Mouse (Mus musculus) ovary, postnatal 10 days (tissue): ENCODE data around the gene Oser1.

Experiments used
- DNase-seq: peaks from one replicate; pipeline ENCODE4 v3.0.0; 2022; ENCODE audit warnings: low spot score

Oser1 gene

DNA sequence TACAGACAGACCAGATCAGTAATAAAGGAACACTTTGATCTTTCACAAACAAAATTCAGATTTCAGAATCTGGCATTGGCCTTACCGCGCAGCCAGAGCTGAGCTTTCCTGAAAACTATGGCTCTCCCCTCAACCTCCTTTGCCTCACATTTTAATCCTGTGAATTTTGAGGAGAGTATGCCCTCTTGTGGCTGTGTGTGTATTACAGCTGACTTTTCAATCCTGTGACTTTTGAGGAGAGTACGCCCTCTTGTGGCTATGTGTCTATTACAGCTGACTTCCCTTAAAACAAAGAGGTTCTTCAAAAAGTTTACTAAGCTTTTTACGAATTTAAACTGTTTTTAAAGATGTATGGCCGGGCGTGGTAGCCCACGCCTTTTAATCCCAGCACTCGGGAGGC lies 23.3 kb downstream of the Oser1 start:
- peak; percentile 72 for DNase-seq

DNA sequence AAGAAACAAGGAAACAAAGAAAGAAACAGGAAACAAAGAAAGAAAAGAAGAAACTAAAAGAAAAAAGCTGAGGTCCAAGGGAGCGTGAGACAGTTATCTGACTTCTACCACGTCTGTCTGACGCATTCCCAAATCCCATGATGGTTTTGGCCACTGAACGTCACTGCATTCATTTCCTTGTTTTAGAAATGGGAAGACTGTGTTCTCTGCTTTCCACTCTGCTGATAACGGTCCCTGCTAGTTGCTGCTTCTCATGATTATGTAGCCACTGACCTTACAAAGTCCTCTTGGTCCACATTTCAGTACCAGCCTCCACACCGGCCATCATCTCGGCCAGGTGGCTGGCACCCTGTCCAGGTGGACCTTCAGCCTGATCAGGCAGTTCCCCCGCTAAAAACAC lies 25.3 kb downstream of the Oser1 start:
- no peak for DNase-seq

DNA sequence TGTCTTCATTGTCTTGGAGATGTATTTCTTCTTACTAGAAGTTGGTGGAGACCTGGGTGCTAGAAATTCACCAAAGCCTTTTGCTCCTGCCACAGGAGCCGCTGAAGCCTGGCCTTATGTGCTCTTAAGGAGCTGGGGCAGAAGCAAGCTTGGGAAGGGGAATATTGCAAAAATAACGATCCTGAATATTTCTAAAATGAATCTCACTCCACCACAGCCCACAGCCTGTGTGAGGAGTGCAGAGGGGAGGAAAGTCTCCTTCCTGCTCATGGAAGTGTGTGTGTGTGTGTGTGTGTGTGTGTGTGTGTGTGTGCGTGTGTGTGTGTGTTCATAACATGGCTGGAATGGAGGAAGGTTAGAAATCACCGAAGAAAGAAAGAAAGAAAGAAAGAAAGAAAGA lies 25.7 kb downstream of the Oser1 start:
- no peak for DNase-seq

DNA sequence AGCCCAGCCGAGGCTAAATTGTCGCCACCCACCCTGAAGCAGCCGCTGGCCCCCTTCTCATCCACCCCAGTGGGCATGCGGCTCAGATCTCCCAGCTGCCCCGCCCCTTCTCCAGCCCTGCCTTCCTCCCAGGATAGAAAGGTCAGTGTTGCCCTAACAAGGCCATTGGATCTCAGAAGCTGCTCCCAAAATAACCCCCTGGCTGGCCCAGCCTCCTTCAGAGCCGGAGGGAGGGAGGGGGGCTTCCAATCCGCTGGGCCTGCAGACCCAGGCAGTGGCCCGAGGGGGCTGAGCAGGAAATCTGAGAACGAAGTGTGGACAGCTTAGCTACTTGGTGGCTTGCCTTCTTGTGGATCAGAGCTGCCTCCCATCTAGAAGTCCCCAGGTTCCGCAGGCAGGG lies 26.6 kb downstream of the Oser1 start, which contains the start of gene Jph2:
Jph2 (minus strand) TSS at position 89 of the 400 bp plus-strand sequence.
- no peak for DNase-seq

DNA sequence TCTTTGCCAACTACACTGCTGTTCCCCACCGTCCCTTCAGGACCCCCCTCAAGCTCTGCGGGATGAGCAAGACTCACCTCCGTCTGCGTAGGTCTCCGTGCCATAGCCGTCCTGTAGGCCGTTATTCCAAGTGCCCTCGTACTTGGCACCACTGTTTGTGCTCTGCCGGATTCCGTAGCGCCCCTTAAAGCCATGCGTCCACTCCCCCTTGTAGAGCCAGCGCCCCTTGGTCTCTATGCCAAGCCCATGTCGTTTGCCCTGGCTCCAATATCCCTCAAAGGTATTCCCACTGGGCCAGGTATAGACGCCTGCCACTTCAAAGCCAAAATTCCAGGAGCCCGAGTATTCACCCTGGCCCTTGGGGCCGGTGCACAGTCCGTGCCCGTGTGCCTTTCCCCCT lies 27.4 kb downstream of the Oser1 start:
- DNase-seq, result no peak

DNA sequence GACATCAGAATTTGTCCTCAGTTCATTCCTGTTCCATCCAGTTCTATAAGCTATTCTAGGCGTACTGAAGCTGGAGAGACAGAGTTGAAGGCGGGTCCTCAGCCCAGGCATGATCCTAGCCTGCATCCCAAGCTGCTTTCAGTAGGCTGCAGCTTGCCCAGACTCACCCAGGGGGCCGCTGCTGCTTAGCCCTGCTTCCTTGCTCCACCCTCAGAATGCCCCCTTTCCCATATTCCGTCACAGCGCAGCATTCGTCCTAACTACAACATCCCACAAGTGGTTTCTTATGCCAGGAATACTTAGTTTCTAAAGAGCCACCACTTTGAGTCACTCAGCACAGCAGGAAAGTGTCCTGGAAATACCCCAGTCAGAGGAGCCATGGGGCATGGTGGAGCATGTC lies 29.5 kb downstream of the Oser1 start:
- DNase-seq, result no peak

DNA sequence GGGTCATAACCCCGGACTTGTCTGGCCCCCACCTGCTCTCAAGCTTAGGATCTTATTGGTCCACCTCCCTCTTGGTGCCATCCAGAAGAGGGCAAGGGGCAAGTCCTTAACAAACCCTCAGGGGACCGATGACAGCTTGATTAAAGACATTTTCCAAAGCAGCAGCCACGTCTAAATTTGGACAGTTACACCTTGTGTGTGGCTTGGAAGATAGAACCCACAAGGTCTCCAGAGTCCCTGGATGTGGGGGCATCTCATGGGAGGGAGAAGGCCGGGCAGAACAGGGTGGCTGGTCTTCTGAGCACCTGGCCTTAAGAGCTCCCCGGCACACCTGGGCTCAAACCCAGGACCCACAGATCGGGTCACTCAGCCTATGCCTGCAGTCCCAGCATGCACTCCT lies 30.5 kb downstream of the Oser1 start:
- DNase-seq, result no peak

DNA sequence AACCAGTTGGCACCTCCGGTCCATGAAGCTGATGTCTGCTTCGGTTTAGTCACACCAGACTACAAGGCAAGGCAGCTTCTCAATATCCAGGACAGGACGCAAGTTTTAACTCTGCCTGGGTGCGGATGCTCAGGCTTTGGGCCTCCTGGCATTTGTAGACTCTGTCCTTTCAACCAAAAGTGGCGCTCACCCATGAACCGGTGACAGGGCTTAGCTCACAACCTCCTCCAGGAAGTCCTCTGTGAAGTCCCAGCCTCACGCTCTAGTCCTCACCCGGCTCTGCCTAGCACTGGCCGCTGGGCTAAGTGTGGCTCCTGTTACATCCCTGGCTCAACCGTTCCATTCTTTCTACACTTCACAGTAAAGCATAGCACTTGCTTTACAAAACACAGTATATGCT lies 31.3 kb downstream of the Oser1 start:
- no peak for DNase-seq

DNA sequence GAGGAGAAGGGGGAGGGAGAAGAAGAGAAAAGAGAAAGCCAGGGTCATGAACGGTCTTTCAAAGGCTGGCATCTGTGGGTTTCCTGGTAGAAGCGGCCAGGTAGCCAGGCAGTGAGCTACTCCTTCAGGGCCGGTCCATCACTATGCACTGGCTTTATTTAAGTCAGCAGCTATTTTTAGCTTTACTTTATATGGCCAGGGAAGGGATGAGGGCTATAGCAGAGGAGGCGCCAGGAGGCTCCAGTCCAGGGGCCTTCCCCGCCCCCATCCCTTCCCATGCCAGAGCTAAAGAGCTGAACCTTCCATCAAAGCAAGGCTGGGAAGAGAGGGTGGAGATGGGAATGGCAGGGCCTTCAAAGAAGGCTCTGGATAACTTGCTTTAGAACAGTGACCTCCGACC lies 32.1 kb downstream of the Oser1 start:
- no peak for DNase-seq

DNA sequence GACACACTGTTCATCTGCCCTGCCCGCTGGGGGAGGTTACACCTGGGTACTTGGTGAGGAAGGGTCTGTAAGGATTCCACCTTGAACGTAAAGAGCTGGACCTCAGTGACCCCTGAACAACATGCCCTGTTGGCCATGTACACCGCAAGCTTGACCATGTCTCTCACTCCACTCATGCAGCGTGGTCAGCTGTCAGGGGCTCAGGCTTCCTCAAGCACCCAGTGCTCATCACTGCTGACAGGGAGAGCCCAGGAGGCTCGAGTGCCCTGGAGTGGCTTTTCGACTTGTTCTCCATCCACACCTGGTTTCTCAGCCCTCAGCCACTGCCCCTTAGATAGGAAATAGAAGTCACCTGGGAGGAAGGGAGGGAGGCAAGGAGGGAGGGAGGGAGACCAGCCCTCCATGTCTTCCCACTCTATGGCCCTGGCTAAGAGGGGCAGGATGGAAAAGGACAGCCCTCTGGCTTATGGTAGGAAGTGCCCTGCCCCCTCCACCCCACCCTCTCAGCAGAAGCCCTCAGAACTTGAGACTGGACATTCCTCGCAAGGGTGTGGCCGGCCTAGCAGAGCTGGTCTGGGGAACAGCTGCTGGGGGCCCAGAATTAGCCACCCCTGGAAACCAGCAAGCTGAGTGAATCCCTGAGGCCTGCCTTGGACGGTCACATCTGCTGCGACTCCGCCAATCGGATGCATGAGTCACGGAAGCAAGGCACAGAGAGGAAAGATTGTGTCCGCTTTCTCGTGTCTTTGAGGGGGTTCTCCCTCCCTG lies 37.9 kb downstream of the Oser1 start:
- no peak for DNase-seq

DNA sequence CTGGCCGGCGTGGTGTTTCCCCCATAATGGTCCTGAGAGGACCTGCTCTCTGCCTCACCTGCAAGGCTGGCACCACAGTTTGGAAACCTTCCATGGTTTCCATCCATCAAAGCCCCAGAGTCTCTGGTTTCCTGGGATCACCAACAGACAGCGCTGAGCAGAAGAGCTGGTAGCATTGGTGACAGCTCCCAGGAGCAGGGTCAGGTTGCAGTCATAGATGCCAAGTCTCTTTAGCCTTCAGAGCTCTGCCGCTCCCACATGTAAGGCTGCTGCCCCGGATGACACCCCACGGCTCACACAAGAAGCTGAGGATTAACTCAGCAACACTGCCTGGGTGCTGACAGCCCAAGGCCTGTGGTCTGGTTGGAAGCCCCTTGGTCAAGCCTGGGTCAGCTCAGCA lies 39.4 kb downstream of the Oser1 start:
- no peak for DNase-seq

DNA sequence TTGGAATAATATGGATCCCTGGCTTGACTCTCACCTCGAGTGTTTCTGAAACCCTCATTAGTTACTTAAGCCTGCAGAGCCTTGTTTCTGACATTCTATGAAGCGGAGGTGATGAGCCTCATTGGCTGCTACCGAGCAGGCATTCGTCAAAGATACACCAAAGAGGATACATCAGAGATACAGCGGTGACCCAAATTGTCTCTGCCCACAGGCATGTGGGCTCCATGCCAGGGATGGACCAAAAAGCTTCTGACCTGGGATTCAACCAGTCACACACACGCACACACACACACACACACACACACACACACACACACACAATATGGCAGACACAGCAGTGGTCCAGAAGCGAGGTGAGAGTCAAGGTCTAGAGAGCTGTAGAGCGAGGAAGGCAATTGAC lies 43.3 kb downstream of the Oser1 start:
- no peak for DNase-seq

DNA sequence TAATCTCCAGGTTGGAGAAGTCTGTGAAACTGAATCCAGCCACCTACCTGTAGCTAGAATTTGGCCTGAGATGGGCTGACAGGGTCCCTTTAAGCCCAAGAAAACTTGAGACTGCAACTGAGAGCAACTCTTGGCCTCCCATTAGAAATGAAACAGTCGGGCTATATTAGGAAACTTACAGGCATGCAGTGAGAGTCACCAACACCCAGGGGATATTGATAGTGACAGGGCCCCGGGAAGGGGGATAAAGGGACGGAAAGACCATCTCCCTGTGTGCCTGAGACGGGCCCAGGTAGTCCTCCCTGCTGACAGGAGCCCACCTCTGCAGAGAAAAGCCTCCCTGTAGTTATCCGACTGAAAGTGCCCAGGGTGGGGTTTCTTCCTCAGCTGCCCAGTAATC lies 45.1 kb downstream of the Oser1 start:
- DNase-seq, result no peak

DNA sequence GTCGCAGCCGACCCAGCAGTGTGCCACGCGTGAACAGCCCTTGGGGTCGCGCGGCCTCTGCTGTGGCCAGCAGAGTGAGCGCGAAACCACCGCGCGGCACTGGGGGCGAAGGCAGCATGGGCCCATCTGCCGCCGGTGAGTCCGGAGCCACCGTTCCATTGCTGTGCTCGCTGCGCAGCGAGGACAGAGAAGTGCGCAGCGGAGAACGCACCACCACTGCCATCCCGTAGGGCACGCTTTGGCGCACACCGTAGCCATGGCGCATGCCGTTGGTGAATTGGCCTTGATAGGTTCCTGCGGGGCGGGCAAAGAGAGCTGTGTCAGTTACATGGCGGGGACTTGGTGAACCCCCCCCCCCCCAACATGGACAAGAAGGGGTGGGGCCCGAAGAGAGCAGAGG lies 48.4 kb downstream of the Oser1 start:
- DNase-seq, result no peak

DNA sequence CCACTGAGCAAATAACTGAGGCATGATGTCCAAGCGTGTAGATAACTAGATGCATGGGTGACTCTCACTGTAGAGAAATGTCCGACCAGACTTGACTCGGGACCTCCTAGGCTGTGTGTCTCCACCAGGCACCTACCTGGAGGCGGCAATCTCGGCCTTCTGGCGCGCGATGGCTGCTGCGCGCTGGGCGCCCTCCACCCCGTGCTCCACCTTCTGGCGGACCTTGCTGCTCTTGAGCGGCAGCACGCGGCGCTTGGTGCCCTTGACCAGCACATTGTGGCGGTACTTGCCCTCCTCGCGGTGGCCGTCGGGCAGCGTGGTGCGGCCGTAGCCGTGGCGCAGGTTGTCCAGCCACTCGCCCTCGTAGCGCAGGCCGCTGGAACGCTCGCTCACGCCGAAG lies 49.0 kb downstream of the Oser1 start:
- DNase-seq, result no peak

DNA sequence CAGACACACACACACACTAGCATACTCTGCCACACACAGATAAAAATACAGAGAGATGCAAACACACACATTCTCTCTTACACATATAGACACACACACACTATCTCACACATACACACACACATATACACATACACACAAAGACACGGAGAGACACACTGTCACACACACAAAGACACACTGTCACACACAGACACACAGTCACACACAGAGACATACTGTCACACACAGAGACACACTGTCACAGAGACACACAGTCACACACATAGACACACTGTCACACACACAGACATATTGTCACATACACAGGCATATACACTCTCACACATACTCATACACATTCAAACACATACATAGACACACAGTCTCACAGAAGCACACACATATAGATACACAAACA lies 51.9 kb downstream of the Oser1 start:
- no peak for DNase-seq

DNA sequence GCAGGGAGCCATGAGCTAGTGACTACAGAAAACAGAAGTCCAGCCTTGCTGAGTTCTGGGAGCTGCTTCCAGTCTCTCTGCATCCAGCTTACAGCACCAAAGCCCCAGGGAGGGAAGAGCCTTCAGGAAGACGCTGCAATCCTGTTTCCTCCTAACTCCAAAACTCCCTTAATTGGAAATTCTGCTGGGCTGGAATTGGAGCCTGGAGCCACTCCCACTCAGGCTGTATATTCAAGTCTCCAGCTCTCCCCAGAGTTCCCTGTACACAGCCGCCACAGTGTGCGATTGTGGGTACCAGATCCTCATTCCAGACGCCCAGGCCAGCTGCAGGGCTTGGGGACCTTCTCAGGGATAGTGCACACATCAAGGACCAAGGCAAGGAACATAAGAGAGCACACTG lies 54.3 kb downstream of the Oser1 start:
- no peak for DNase-seq

DNA sequence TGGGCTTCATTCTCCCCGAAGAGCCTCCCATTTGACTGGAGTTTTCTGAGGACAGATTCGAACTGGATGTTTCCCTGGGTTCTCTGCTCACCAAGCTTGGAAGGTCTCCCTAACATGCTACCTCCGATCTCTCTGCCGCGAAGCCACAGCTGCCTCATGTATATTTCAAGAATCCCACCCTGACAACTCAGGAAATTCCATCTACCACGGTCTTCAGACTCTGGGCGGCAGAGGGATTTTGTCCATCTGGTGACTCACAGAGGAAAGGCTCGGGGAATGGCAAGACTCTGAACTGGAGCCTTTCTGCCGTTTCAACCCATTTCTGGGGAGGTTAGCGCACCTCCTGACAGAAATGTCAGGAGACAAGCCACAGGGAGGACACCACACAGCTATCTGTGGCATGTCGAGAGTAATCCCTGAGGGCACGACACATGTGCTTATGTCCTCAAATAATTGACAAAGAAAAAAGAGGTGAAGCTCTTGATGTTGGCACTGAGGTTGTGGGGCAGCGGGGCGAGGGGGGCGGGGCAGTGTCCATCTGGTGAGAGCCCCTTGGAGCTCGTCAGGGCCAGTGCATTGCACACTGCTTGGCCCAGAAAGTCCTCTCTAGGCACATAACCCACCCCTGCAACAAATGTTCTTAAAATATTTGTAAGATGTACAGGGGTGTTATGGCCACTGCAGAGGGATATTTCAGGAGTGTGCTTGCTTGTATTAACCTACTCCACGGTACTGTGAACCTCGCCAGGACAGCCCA lies 59.5 kb downstream of the Oser1 start:
- no peak for DNase-seq

DNA sequence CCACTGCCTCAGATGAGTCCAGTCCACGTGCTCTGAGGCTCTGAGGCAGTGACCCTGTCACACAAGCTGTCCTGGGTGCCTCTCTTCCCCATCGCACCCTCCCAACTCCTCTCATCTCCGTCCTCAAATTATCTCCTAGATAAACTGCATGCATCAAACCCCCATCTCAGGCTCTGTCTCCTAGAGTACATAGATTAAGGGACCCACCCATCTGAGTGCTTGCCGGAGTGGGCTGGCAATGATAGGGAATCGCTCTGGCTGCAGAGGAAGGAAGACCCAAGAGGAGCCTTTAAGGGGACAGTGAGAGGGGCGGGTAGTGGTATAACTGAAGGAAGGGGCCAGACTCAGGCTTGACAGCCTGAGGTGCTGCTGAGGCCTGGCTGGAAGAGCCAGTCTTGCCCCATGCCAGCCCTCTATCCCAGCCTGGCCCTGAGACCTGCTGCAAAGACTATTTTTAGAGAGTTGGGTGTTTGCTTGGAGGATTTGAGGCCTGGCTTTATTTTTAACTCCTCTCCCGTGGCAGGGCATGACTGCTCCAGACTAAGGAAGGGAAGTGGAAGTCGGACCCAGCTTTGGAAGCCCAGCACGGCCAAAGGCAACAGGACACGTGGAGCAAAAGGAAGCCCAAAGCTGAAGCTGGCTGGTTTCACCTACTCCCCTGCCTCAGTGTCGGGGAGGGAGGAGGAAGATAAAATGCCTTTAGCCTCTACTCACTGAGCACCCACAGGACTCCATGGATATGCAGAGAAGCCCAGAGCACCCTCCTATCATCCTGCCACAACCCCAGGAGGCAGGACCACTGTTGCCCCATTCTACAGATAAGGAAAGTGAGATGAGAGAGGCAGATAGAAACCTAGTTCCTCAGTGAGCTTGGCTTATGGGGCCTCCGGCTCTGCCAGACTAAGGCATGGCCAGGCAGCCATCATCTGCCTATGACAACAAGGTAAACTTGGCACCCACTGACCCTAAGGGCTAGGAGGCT lies 61.3 kb downstream of the Oser1 start:
- no peak for DNase-seq

DNA sequence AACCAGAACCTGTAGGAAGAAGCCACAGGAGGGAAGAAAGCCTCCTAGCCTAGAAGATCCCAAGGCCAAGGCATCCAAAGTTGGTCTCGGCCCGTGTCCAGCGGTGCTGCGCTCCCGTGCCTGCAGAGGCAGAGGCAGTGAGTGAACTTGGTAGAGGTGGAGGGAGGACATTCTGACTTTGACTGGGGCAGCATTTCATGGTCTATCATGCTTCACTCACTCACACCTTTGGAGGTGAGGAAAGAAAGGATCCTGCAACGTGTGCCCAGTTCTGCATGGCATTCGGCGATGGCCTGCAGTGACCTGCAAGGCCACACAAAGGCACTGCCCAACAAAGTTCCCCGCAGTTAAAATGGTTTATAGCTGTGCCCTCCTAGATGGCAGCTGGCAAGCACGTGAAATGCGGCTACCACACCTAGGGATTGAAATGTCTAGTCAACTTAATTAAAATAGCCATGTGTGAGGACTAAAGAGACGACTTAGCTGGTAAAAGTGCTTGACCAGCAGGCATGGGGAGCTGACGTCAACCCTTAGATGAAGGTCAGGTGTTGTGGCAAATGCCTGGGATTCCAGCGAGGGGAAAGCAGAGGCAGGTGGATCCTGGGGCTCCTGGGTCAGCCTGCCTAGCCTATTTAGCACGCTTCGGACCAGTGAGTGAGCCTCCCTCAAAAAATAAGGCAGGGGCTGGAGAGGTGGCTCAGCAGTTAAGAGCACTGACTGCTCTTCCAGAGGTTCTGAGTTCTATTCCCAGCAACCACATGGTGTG lies 63.5 kb downstream of the Oser1 start:
- no peak for DNase-seq

DNA sequence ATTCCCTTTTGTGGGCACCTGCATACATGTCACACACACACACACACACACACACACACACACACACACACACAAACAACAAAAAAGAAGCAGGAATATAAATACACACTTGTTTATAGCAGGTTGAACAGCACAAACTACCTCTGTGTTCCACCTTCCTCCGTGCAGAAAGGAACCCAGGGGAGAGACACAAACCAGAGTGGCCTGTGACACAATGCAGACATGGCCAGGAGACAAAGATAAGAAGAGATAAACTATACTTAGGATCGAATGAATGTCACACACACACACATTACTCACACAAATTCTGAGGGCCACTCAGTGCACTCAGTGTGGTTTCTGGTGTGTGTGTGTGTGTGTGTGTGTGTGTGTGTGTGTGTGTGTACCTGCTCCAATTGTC lies 65.2 kb downstream of the Oser1 start:
- DNase-seq, result no peak

DNA sequence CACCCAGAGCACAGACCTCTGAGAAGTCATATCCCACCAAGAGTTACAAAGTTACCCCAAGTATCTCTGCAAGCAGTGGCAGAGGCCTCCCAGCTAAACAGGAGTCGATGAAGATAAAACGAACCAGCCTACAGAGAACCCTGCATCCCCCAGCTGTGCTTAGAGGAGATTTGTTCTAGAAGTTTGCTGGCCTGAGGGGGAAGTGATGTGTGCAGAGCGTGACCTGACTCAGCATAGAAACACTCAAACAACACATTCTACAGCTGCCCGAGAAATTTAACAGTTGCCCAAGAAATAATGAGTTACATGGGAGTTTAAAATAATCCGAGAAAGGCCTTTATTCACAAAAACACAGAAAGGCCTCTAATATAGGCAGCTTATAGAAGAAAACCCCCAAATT lies 65.8 kb downstream of the Oser1 start:
- no peak for DNase-seq
